Mouse (Mus musculus) kidney, adult 8-10 months (tissue): ENCODE results near the gene Guca2b.
"Not testable (repeated sequence)": the region's sequence is repeated elsewhere in the genome, so short reads cannot be mapped to it uniquely, and the experiment has no call there.

Experiments used
- DNase-seq, 2 experiments: peaks; one replicate each; pipeline ENCODE4 v3.0.0; 2022

The Guca2b gene

DNA sequence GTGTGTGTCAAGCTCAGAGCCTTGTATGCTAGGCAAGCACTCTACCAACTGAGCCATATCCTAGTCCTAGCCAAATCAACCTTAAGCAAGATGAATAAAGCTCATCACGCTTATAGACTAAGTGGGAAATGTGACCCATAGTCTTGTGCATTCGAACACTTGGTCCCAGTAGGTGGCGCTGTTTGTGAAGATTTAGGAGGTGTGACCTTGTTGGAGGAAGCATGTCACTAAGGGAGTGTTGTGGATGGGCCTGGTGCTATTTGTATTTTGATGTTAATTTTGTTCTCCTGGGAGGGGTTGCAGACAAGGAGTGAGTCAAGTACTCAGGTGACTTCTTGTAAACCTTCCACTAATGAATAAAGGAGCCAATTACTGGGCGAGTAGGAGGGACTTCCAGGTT lies 16.1 kb downstream of the Guca2b start:
- DNase-seq = no peak

DNA sequence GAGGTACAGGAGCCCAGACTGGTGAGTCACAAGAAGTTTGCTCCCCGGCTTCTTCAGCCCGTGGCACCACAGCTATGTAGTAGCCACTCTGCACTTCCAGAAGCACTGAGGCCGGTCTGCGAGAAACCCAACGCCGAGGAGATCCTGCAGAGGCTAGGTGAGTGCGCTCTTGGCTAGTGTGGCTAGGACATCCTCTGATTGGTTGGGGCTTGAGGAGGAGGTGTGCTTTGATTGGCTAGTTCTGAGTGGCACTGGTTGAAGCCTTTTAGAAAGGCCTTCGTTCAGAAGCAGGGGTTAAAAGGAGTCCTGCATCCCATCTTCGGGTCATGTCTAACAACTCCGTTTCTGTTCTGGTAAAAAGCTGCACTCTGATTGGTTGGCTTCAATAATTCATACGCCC lies 20.1 kb downstream of the Guca2b start:
- no peak for DNase-seq

DNA sequence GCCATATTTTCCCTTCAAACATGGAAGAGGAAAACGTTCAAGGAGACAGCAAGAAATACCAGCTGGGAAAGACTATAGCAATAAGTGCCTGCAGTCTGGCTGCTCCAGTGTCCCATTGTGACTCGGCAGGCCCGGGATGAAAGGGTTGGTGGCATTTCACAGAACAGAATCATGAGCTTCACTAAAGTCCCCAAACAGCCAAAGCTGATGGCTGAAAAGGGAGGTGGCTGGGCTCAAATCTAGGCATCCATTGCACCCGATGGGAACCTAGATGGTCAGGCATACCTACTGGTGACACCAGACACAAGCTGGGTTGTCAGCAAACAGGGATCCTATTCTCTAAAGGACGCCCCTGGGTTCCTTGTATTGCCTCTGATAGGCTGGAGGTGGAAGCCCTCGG lies 20.8 kb downstream of the Guca2b start:
- no peak for DNase-seq

DNA sequence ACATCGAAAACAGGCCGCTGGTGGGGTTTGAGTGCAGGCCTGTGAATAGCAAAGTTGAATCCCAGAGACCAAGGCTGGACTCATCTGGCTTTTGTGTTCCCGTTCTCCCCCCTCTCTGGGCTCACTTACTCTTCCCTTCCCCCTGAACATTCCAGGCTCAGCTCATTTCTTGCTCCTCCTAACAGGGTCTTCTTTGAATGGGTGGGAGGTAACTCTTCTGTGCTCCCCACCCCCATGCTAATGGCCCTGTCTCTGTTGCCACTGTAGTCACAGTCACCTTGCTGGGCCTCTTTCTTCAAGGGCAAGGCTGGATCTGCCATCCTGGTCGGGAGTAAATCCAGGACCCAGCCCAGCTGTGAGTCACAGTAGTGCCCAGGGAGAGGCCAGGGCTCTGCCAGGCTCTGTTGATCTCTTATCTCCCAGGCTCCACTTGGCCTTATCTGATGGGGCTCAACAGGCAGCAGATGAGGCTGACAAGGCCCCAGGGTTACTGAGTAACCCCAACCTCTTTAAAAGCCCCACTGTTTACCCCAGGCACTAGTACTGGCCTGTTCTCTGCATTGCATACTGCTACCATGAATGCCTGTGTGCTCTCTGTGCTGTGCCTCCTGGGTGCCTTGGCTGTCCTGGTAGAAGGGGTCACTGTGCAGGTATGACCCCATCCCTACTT lies 21.4 kb downstream of the Guca2b start, which contains the start of gene Guca2a:
Gene Guca2a, plus strand, starts transcription at position 529 of the 670 bp plus-strand sequence.
- peak; percentile 3 to 27 for DNase-seq

DNA sequence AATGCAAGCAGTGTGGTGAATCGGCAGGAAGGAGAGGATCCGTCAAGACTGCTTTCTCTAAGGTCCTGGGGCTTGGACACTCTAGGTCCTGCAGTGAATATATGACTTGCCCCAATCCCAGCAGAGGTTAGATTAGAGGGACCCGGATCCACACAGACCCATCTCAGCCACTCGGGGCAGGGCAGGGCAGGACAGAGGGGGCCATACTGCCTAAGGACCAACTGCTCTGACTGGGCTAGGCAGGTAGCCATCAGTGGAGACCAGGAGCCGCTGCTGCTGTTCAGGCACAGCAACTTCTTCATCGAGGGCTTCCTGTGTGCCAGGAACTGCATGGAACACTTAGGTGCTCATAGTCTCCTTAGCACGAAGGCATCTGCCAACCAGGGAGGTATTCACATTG lies 22.0 kb downstream of the Guca2b start:
- no peak for DNase-seq

- DNase-seq = no peak
Measured at GRCm38 (mm10) chr4:119635686-119636085, 23.1 kb downstream of the Guca2b start.

DNA sequence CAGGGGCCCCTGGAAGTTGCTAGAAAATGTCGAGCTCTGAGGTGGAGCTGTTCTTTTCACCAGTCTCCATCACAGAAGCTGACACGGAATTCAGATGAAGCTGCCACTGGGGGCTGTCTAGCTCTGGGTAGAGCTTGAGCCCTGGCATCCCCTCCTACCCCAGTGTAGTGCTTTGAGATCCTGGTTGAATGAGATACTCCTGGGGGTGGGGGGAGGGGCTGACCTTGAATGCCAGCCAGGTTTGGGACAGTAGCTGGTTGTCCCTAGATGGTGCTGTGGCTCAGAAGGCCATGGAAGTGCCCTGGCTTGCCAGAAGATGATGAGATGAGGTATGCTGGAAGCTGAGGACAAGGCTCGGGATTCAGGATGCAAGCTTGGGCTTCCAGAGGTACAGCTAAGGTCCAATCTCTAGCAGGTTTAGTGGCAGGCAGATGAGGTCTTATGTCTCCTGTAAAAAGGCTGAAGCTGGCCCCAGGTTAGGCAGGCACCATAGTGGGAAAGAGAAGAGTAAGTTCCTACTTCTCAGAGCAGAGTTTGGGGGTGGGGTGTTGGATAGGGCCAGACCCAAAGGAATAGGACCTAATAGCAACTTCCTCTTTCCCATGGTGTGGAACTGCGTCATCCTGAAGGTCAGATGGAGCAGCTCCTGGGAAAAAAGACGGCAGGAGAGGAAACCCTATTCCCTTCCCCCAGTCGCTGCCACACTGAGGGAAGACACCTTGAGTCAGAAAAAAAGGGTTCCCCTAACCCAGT lies 23.7 kb downstream of the Guca2b start:
- DNase-seq = no peak

GRCm38 (mm10) chr4:119633948-119634347 lies 24.8 kb downstream of the Guca2b start:
- no peak for DNase-seq

- DNase-seq = no peak
Measured at GRCm38 (mm10) chr4:119633342-119633741, 25.4 kb downstream of the Guca2b start.

- DNase-seq = no peak
Measured at GRCm38 (mm10) chr4:119632721-119633120, 26.0 kb downstream of the Guca2b start.

GRCm38 (mm10) chr4:119631115-119631919 lies 27.4 kb downstream of the Guca2b start:
- peak; percentile 37 to 52 for DNase-seq

DNA sequence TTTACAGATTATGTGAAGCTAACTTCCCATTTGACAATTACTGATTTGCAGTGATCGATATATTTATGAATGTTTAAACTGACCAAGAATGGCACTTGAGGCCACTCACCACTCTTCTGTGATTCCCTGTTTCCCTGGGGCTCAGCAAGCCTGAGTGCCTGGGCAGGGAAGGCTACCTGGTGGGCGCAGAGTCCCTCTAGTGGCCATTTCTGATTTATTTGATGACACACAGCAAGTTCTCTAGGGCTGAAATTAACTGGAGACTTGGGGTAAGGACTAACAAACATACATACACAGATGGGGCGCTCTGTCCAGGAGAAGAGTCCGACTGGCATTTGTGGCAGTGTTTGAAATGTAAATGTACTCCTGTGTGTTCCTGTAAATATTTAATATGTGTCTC lies 30.4 kb downstream of the Guca2b start:
- not testable (repeated sequence) for DNase-seq

DNA sequence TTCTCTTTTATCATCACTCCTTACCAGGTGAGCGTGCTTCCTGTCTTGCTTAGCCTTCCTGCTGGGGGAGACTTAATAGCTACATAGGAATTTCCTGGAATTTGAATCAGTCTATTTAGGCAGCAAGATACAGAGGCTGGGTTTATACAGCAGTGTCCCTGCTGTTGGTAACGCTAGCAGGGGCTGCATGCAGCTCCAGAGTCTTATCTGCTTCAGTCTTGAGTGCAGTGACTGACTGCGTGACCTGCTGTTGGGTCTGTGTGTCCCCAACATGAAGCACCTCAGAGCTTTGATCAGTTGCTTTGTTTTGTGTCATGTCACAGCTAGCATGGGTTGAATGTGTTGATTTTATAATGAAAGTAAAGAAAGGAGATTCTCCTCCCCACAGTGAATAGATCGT lies 31.4 kb downstream of the Guca2b start:
- DNase-seq = no peak

DNA sequence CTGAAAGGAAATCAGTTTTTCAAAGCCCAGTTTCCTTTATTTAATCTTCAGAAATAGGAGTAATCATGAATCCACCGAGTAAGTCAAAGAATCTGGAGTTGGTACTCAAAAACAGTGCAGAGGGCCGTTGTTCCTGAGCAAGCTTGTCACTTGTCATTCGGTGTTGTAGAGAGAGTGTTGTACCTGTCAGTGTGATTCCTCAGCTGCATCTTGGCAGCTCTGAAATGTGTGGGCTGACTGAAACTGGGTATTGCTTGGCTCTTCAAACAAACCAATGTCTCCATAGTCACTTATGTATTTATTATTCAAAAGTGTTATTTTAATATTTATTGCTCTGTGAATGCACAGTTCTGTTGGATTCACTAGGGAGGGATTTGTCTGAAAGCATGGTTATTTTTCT lies 31.9 kb downstream of the Guca2b start:
- DNase-seq = no peak

GRCm38 (mm10) chr4:119626081-119626645 lies 32.6 kb downstream of the Guca2b start:
- DNase-seq = no peak

DNA sequence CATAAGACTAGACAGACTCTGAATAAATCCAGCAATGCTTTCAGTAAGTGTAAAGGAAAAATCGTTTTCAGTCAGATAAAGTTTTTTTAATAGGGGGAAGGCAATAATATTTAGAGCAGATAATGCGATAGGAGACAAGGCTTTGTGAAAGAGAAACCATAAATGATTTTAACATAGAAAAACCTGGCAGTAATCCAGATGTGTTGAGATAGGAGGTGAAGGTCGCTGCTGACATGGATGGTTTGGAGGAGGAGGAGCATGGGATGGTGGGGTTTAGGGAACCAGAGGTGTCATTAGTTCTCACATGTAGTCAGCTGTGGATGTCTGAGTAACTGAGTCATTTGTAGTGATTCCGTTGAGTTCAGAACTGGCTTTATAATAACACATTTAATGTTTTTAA lies 44.0 kb downstream of the Guca2b start:
- no peak for DNase-seq

GRCm38 (mm10) chr4:119614078-119614477 lies 44.7 kb downstream of the Guca2b start:
- no peak for DNase-seq

- DNase-seq = no peak
Measured at GRCm38 (mm10) chr4:119609488-119609887, 49.3 kb downstream of the Guca2b start.
